Mouse (Mus musculus) frontal cortex, postnatal 25 days (tissue): ENCODE results near the gene Col4a3bp.
A peak's percentile ranks its signal among the peaks of the same experiment; 100 is the strongest.
"Not testable (repeated sequence)": the region's sequence is repeated elsewhere in the genome, so short reads cannot be mapped to it uniquely, and the experiment has no call there.

Experiments used
- DNase-seq, 2 experiments: peaks; one replicate each; pipeline ENCODE4 v3.0.0; 2022; ENCODE audit warnings: low spot score in 2 of 2

The Col4a3bp gene

DNA sequence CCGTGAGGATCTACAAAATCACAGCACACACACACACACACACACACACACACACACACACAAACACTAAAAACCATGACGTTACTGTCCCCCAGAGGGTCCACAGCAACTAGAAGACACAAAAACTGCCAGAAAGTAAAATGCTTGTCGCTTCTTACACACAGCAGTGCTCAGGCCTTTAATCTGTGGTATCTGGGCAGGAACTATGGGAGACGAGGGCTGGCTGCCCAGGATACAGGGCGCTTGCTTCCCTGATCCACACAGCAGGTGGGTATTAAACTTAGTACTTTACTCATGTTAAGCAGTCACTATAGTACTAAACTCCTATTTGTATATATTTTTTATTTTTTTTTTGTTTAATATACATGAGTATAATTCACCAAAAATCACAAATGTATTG lies 103.4 kb downstream of the Col4a3bp start:
- DNase-seq: no peak

DNA sequence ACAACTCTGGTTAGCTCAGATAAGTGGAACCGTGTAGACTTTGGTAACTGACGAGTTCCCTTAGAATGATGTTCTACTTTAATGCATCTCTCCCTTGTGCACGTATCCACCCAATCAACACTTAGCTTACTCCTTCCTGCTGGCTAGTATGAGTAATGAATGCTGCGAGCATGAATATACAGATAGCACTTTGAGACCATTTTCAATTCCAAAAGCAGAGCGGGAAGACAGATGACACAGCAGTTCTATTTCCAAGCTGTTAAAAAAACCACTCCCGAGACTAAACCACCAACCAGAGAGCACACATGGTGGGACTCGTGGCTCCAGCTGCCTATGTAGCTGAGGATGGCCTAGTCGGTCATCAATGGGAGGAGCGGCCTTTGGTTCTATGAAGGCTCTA lies 110.6 kb downstream of the Col4a3bp start:
- no peak for DNase-seq

DNA sequence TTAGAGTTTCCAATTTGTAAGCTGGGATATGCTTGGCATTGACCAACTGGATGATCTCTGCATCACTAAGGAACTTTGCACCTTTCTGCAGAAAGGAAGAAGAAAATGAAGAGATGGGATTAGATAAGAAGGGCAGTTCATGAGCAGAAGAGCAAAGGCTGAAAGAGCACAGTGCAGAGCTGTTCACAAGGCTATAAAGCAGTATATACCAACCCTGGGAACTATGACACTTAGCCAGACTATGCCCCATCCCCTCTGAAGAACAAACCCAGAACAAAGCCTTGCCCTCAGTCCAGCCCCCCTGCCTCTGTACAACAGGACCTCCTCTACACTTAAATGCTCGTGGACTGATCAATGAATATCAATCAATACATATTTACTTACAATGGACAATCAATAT lies 114.3 kb downstream of the Col4a3bp start:
- DNase-seq: no peak

DNA sequence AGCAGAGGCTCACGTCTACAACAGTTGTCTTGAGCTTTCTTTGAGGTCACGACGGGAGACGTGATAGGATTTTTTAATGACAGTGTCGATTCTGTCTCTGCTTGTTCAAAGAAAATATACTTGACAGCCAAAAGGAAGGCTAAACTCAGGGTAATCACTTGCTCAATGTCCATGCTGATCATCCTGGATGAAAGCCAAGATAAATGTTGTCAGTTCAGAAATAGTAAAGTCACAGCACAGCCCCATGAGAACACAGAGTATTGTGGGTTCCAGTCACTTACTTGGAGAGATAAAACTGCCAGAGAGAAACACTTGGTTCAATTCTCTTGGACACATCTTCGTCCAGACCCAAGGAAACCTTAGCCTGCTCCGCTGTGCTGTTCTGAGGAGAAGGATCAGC lies 116.5 kb downstream of the Col4a3bp start:
- no peak for DNase-seq

DNA sequence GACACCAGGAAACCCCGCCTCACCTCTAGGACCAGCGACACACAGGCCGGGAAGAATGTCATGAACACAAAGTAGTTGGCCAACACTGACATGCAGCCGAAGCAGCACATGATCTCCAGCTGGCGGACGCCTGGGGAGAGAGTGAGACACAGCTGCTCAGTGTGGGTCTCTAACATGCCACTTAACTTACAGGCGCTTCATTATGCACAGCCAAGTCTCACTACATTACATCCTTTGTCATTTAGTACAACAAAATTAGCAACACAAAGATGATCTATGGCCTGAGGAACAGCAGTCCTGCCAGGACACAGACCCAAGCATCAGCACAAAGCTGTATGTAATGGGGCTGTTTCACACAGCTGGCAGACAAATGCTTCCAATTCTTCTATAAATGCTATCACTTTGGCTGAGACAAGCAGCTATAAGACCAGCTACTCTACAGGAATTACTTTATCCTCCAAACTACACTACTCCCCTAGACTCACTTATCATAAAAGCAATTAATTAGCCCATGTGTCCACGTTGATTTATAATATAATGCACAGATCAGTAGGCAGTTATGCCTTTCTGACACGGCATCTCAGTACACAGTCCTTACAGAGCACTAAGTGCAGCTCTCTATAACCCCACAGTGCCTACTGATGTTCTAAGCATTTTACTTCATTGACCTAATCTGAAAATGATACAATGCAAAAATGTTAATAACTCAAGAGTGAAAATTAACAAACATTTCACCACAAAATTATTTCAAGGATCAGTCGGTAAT lies 117.9 kb downstream of the Col4a3bp start:
- no peak for DNase-seq

DNA sequence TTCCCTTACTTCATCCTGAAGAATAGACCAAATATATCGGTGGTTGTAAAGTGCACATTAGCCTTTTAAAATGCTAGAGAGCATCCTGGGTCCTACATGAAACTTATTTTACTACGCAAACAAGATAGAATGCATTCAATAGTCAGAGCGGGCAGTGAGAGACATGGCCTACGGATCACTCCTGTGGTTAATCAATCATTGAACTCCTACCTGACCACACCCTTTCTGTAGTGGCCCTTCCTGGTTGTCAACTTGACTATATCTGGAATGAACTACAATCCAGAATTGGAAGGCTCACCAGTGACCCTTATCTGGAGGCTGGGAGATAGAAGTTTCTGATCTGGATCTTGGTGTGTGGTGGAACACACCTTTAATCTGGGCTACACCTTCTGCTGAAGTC lies 120.7 kb downstream of the Col4a3bp start:
- not testable (repeated sequence) for DNase-seq

DNA sequence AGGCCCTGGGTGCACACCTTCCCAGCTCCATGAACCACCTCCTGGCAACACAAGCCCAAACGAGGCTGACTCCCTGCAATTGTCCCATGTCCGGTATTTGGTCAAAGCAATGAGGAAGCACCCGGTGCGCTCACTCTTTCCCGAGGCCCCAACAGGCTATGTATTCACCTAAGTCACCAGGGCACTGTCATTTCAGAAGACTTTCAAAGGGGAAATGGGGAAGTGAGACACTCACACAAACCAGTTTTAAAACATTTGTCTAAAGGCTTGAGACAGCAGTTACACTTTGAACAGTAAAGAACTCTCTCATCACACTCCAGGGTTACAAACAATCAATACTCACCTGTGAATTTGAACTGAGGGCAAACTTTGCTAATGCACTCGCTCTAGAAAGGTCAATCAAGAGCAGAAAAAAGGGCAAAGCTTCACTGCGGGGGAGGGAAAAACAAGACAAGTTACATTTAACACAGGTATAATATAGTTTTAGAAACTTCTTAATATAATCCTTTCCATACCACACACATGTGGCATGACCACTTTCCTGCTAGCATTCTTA lies 122.1 kb downstream of the Col4a3bp start:
- no peak for DNase-seq

DNA sequence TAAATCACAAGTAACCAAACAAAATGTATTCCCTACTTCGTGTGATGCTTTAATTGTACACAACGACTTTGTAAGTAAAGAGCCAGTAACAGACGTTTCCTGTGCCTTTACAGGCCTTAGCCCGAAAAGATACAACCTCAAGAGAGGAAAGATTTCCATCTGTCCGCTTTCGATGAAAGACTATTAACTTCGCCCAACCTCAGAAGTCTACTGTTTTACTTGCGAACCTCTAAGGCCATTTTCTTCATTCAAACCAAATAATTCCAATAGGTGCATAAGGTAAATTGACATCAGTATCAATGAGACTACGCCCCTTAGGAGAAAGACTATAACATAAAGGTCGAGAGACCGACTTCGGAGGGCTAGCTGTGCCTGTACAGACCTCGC lies 127.6 kb downstream of the Col4a3bp start:
- DNase-seq: no peak

DNA sequence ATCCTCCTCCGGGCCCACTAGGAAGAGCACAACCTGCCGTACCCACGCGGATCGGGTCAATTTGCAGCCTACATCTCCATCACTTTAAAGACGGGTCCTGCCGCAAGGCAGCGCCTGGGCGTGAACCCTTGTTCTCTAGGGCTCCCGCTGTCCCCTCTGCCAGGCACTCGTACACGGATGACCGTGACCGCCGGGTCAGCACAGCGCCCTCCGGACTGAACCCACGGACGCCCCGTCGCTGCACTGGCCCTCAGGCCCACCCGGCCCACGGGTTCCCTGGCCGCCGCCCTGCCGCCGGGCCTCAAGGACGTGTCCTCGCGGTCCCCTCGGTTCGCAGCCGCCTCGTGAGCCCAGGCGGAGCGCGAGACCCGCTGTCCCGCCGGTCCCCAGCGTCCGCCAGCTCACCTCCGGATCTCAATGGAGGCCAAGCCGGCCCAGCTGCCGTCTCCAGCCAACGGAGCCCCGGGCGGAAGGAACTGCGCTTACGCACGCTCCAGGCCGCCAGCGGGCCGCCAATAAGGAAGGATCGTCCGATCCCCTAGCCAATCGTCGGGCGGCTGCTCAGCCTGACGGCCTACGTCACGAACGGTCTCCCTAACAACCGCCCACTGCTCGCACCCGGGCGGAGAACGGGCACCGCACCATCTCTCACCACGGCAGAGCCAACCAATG lies 128.1 kb downstream of the Col4a3bp start, which contains the start of gene Hmgcr:
TSS of gene Hmgcr (minus strand) at position 531 of the 672 bp plus-strand sequence.
- peak; percentile 94 to 98 for DNase-seq

DNA sequence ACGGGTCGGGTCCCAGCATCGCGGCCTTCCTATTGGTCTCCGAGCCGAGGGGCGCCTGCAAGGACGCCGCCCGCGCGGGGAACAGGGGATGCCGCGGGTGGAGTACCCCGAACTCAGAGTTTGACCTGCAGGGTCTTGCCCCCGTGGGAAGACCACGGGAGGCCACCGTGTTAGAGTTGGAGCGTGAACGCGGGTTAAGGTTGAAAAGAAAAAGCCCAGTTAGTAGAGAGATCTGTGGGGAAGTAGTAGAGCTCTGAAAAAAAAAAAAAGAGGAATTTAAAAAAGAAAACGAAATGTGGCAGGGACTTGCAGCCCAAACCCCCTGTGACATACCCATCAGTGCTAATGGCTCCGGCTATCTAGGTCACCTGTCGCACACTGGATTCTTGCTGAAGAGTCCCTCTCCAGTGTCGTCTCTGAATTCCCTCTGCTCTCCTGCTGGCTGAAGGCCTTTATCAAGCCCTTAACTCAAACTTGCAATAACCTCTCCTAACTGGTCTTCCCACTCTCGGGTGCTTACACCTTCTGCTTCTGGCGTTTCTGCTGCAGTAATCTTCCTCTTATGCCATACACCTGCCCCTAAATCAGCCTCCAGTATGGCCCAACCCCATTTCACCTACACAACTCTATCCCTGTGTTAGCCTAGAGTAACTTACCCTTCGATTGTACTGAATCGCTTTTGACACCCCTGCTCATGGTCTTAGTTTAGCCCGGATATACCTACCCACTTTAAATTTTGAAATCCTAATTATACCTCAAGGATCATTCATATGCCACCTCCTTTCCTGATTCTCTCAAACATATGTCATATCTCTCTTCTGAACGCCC lies 128.9 kb downstream of the Col4a3bp start:
- no peak for DNase-seq

DNA sequence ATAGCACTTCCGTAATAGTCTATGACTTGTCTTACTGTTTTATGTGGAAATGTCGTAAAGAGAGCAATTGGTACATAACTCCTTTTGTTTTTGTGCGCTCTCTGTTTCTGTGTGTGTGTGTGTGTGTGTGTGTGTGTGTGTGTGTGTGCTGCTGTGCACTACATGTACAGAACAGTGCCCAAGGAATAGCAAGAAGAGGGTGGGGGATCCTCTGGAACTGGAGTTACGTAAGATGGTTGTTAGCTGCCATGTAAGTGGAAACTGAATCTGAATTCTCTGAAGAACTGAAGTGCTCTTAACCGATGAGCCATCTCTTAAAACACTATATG lies 129.5 kb downstream of the Col4a3bp start:
- no peak for DNase-seq

DNA sequence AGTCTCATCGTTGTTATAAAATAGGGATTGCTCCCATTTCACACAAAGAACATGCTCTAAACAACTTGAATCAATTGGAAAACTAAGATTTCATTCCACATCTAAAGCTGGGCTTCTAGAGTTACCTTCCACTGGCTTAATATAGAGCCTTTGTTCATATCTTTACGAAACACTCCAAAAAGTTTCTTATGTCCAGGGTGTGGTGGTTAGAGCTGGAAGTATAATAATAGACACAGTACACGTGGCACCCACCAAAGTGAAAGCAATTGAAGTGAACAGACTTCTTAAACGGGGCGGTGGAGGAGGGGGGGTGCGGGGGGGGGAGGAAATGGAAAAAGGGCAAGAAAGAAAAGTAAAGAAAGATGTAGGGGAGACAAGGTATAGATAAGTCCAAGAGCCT lies 129.9 kb downstream of the Col4a3bp start:
- DNase-seq: no peak

DNA sequence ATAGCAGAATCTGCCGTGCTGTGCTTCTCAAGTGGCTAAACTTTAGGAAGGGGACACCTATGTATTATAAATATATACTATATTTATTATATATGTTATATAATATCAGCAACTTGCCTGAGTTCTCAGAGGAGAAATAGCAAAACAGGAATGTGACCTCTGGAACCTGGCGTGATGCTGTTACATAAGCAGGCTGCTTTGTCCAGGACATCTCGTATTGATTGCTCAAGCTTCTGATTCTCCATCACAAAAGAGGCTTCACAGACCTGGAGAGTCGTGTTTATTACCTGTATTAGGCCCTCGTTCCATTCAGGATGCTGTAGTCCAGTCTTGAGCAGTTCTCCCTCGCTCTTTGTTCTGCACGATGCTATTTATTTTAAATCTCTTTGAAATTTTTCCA lies 131.4 kb downstream of the Col4a3bp start:
- no peak for DNase-seq

DNA sequence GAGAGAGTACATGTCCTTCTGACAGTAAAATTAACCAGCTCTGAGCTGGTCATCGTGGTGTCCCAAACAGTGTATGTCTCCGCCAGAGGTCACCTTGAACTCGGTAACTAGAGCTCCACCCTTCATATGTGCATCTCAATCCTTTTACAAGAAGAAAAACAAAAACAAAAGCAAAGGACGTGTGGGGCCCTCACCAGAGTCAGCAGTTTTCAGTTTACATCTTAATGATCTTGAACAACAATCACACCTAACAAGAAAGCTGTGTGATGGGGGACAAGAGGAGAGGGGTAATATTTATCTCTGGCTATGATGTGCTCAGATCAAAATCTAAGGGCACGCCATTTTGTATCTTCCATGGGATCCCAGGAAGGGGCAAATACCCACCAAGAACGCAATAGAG lies 133.3 kb downstream of the Col4a3bp start:
- no peak for DNase-seq

DNA sequence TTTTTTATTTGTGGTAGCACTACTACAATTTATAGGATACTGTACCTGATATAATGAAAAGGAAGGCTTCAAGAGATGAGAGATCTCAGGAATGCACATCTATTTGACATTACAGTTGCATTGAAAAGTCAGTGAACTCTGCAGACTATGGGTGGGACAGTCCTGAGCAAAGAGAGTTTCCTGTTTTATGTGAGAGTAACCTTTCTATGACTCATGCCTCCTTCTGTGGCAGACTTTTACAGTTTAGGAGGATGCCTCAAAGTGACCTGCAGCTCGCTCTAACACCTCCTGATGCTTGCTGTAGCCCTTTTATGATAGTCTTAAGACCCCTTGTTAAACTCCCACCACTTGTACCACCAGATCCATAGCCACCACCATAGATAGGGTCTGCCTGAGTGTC lies 134.7 kb downstream of the Col4a3bp start:
- no peak for DNase-seq

DNA sequence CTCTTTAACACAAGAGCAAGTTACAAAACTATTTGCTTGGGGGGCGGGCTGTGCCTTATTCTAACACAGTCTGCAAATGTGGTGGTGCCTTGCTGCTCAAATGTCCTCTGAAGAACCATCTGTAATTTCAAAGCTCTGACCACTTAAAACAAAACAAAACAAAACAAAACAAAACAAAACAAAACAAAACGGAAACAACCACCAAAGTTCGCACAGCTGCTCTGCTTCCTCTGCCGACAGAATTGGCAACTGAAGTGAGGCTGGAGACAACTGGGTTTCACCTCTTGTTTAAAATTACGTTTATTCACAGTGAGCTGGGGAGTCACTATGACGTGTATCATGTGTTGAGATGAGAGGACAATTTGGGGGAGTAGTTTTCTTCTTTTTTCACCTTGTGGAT lies 136.2 kb downstream of the Col4a3bp start:
- DNase-seq: no peak

DNA sequence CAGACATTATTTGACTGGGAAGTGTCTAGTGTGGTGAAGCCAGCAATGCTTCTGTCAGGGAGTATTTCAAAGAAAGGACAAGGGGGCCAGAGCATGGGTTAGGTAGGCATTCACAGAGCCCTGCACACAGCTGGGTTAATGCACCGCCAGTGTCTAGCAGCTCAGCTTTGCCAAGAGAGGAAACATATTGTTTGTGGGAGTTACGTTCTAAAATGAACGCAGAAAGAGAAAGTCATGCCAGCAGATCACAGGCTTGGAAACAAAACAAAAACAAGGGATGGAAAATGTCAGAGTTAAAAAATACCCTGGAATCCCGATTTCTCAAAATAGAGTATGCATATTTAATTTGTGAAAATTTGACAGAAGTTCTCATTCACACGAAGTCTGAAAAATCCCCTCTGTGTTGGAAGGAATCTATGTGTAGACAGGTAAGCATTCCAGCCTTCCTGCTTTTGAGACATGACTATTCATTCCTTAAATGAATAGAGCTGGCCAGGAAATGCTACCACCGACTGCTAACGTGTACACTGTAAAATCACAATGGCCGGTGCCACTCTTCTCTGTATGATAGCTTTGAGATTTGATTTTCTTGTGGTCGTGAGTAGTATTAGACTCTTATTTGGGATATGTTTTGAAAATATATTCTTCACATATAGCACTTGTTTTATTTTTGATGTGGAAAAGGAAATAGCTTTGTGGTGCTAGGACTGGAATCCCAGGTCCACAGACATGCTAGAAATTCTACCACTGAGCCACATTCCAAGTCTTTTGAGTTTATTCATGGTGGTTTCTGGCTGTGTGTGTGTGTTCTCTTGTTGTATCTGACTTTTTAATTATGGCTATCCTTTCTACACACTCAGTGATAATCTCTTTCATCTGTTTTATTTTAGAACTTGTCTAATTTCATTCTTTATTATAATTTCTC lies 138.0 kb downstream of the Col4a3bp start:
- no peak for DNase-seq

DNA sequence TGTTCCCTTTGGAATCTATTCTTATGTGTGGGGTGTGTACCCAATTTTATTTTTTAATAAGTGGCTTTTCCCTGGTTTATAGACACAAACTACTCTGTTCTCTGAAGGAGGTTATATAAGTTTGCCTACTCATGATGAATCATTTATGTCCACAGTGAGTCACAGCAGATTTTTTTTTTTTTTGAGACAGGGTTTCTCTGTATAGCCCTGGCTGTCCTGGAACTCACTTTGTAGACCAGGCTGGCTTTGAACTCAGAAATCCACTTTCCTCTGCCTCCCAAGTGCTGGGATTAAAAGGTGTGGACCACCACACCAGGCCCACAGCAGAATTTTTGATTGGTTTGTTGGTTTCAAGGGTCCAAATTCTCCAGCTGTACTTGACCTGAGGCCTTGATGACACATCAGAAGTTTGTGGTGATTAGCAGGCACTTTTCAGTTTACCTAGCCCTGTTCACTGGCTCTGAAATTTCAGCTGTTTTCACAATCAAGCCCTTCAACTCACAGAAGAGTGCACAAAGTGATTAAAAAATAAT lies 138.7 kb downstream of the Col4a3bp start:
- no peak for DNase-seq

DNA sequence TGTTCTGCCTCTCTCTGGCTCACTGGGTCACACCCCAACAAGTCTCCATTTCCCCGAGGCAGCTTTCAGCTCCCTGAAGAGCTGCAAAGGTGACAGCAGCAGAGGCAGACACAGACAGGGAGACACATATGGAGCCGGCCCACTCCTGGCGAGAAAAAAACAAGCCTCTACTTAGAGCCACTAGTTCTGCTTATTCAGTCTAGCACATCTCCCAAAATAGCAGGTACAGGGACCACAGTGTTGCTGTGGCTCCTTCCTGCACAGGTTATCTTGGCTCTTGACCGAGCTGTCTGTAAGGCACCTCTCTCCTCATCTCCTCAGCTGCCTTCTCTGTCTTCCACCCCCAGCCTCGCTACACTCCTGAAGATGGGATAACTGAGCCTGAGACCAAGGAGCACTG lies 142.4 kb downstream of the Col4a3bp start:
- no peak for DNase-seq

DNA sequence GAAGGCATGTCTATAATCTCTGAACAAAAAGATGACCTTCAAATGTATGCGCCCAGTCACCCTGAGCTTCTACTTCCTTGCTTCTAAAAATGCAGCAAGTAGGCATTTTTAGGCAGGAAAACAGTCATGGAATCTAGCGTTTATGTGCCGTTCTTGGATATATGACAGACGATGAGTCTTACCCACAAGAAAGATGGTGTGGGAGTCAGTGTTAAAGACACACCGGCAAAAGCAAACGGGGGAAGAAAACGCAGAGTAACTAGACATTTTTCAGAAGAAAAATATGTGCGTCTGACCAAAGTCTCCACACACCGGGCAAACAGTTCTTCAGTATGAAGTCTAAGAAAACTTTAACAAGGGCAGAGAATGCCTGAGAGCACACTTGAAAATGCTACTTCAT lies 144.8 kb downstream of the Col4a3bp start:
- DNase-seq: no peak
